Comparison of ENCODE assay signal across 19 mouse cellular contexts in the genomic region with DNA sequence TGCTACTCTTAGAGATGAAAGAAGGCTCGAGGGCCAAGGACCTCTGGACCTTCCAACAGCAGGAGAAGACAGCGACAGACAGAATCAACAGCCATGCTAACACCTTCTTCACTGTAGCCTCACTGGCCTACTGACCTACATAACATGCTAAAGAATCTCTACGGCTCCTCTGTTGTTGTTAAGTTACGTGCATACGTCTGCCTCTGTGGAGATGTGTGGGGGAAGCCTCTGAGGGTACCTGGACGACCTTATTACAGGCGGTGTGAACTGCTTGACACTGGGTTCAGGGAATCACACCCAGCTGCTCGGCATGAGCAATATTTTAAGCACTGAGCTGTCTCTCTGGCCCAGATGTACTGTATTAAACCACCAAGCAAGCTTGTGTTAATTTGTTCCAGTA. TPM values are rescaled to one million over a fixed set of nuclear protein-coding genes. Genes with fewer than 3 reads are reported as not detected.
DNase-seq lines count a peak whose midpoint lies in the region; ATAC-seq lines count a peak whose summit lies in the region.
"Had no signal": no experiment of that assay in that cellular context is flagged by ENCODE, and none has a peak within 500 bp of the region (broad histone marks: within the 10 kb centered on the region; RNA-seq: fewer than 3 reads in every experiment).

No protein-coding gene starts in this region.

- no peak for DNase-seq in heart, embryonic 10.5 days (ENCODE audit: low spot score)
- DNase-seq in heart, adult 9 months (ENCODE audit: low spot score in 2 of 2) = no peak
- no peak for DNase-seq in limb, embryonic 10.5 days (ENCODE audit: low spot score)
- peak; percentile 44 for DNase-seq in thymus, postnatal 0 days (ENCODE audit: low spot score)
- no peak for DNase-seq in thymus, postnatal 10 days (ENCODE audit: low spot score in 2 of 2)
- peak; percentile 54 for DNase-seq in retina, postnatal 1 day
- no peak for DNase-seq in cerebellum, postnatal 14 days
- DNase-seq: adrenal gland, adult 2 months; adrenal gland, postnatal 25 days; gastrocnemius, postnatal 10 days; heart, adult 2 months; heart, postnatal 4 days had no signal

- H3K9ac ChIP-seq in limb, embryonic 15.5 days = no peak overlapping the region
- H3K9ac ChIP-seq: embryonic facial prominence, embryonic 12.5 days; forebrain, embryonic 12.5 days; hindbrain, embryonic 12.5 days had no signal

- no peaks in the 10 kb centered on the region for H3K36me3 ChIP-seq in heart, embryonic 10.5 days
- no peaks in the 10 kb centered on the region for H3K36me3 ChIP-seq in limb, embryonic 15.5 days
- H3K36me3 ChIP-seq in limb, embryonic 10.5 days = no peaks in the 10 kb centered on the region
- H3K36me3 ChIP-seq: embryonic facial prominence, embryonic 12.5 days; forebrain, embryonic 12.5 days; heart, embryonic 13.5 days; hindbrain, embryonic 12.5 days had no signal

- no peaks in the 10 kb centered on the region for H3K9me3 ChIP-seq in heart, embryonic 10.5 days
- no peaks in the 10 kb centered on the region for H3K9me3 ChIP-seq in limb, embryonic 15.5 days
- H3K9me3 ChIP-seq in limb, embryonic 10.5 days (replicated peaks) = no peaks in the 10 kb centered on the region
- H3K9me3 ChIP-seq: embryonic facial prominence, embryonic 12.5 days; forebrain, embryonic 12.5 days; heart, embryonic 13.5 days; hindbrain, embryonic 12.5 days had no signal

- ATAC-seq in limb, embryonic 15.5 days (ENCODE audit: insufficient number of reproducible peaks, low FRiP score, low TSS enrichment, low read depth) = no peak
- ATAC-seq: forebrain, embryonic 16.5 days; hindbrain, embryonic 16.5 days had no signal

- H3K4me1 ChIP-seq in heart, embryonic 10.5 days = peaks cover 57% of the 10 kb centered on the region
- peaks cover 40% of the 10 kb centered on the region for H3K4me1 ChIP-seq in limb, embryonic 15.5 days
- H3K4me1 ChIP-seq in limb, embryonic 10.5 days = peaks cover 50% of the 10 kb centered on the region

- peaks cover 9% of the 10 kb centered on the region; the same call in 1 of the 2 replicates for H3K27me3 ChIP-seq in heart, embryonic 10.5 days (ENCODE audit: insufficient read depth, poor library complexity, severe bottlenecking)
- H3K27me3 ChIP-seq in limb, embryonic 15.5 days = peaks cover 4% of the 10 kb centered on the region; the same call in 1 of the 2 replicates
- peaks cover 18% of the 10 kb centered on the region for H3K27me3 ChIP-seq in limb, embryonic 10.5 days (ENCODE audit: low read depth, poor library complexity, severe bottlenecking)

- H3K27ac ChIP-seq in heart, embryonic 10.5 days = 0 out of 2 replicates have a peak overlapping the region, but pooled peaks have one; percentile 36
- peak overlapping the region; percentile 24; the same call in 1 of the 2 replicates for H3K27ac ChIP-seq in limb, embryonic 15.5 days
- no peak overlapping the region for H3K27ac ChIP-seq in limb, embryonic 10.5 days
- H3K27ac ChIP-seq: embryonic facial prominence, embryonic 12.5 days; forebrain, embryonic 12.5 days; heart, adult 2 months; heart, embryonic 13.5 days; hindbrain, embryonic 12.5 days had no signal

- no peak overlapping the region for H3K4me2 ChIP-seq in limb, embryonic 15.5 days
- H3K4me2 ChIP-seq: embryonic facial prominence, embryonic 12.5 days; forebrain, embryonic 12.5 days; heart, embryonic 13.5 days; hindbrain, embryonic 12.5 days had no signal

- 75% methylated on average over 8 of the region's 8 CpGs for WGBS in heart, embryonic 10.5 days
- 54% methylated on average over 8 of the region's 8 CpGs for WGBS in limb, embryonic 15.5 days
- WGBS in limb, embryonic 10.5 days = 64% methylated on average over 8 of the region's 8 CpGs

- no peak overlapping the region for H3K4me3 ChIP-seq in heart, embryonic 10.5 days
- H3K4me3 ChIP-seq in limb, embryonic 15.5 days = no peak overlapping the region
- no peak overlapping the region for H3K4me3 ChIP-seq in limb, embryonic 10.5 days
- H3K4me3 ChIP-seq: embryonic facial prominence, embryonic 12.5 days; forebrain, embryonic 12.5 days; heart, adult 2 months; heart, embryonic 13.5 days; hindbrain, embryonic 12.5 days had no signal

RNA-seq across cellular contexts. Expression of a gene that starts 2.9 kb away (rescaled TPM):
- polyA plus RNA-seq in heart, embryonic 10.5 days (2016; fragmentation: Nextera tagmentation; extraction: Ambion mirVana) = 5.9 and 7.4 TPM in 2 replicates
- polyA plus RNA-seq in limb, embryonic 15.5 days (2015; fragmentation: Nextera tagmentation; extraction: Ambion mirVana) = 9.2 and 12.6 TPM in 2 replicates
- polyA plus RNA-seq in limb, embryonic 10.5 days (2016; fragmentation: Nextera tagmentation; extraction: Ambion mirVana) = 1.3 and 1.7 TPM in 2 replicates
- 5.2 and 6.7 TPM in 2 replicates for polyA plus RNA-seq in thymus, postnatal 0 days (2015; fragmentation: Nextera tagmentation; extraction: Ambion mirVana)

RNA-seq across cellular contexts. Expression of a gene that starts 14.7 kb away (rescaled TPM):
- polyA plus RNA-seq in heart, embryonic 10.5 days (2016; fragmentation: Nextera tagmentation; extraction: Ambion mirVana) = 134 and 150 TPM in 2 replicates
- 117 and 125 TPM in 2 replicates for polyA plus RNA-seq in limb, embryonic 15.5 days (2015; fragmentation: Nextera tagmentation; extraction: Ambion mirVana)
- polyA plus RNA-seq in limb, embryonic 10.5 days (2016; fragmentation: Nextera tagmentation; extraction: Ambion mirVana) = 223 and 240 TPM in 2 replicates
- 104 and 116 TPM in 2 replicates for polyA plus RNA-seq in thymus, postnatal 0 days (2015; fragmentation: Nextera tagmentation; extraction: Ambion mirVana)

RNA-seq across cellular contexts. Expression of a gene that starts 33.6 kb away (rescaled TPM):
- polyA plus RNA-seq in heart, embryonic 10.5 days (2016; fragmentation: Nextera tagmentation; extraction: Ambion mirVana) = 2.4 and 2.9 TPM in 2 replicates
- 3.1 TPM in 2 replicates for polyA plus RNA-seq in limb, embryonic 15.5 days (2015; fragmentation: Nextera tagmentation; extraction: Ambion mirVana)
- polyA plus RNA-seq in limb, embryonic 10.5 days (2016; fragmentation: Nextera tagmentation; extraction: Ambion mirVana) = 5.2 and 5.9 TPM in 2 replicates
- polyA plus RNA-seq in thymus, postnatal 0 days (2015; fragmentation: Nextera tagmentation; extraction: Ambion mirVana) = 3.3 and 4.1 TPM in 2 replicates

RNA-seq across cellular contexts. Expression of a gene that starts 36.5 kb away (rescaled TPM):
- 70.0 and 80.7 TPM in 2 replicates for polyA plus RNA-seq in heart, embryonic 10.5 days (2016; fragmentation: Nextera tagmentation; extraction: Ambion mirVana)
- polyA plus RNA-seq in limb, embryonic 15.5 days (2015; fragmentation: Nextera tagmentation; extraction: Ambion mirVana) = 56.9 and 61.0 TPM in 2 replicates
- 125 and 130 TPM in 2 replicates for polyA plus RNA-seq in limb, embryonic 10.5 days (2016; fragmentation: Nextera tagmentation; extraction: Ambion mirVana)
- polyA plus RNA-seq in thymus, postnatal 0 days (2015; fragmentation: Nextera tagmentation; extraction: Ambion mirVana) = 61.4 and 71.4 TPM in 2 replicates

RNA-seq across cellular contexts. Expression of a gene that starts 49.9 kb away (rescaled TPM):
- polyA plus RNA-seq in heart, embryonic 10.5 days (2016; fragmentation: Nextera tagmentation; extraction: Ambion mirVana) = 2.1 and 2.5 TPM in 2 replicates
- 3.4 and 5.2 TPM in 2 replicates for polyA plus RNA-seq in limb, embryonic 15.5 days (2015; fragmentation: Nextera tagmentation; extraction: Ambion mirVana)
- 1.8 TPM in 2 replicates for polyA plus RNA-seq in limb, embryonic 10.5 days (2016; fragmentation: Nextera tagmentation; extraction: Ambion mirVana)
- 11.4 and 14.6 TPM in 2 replicates for polyA plus RNA-seq in thymus, postnatal 0 days (2015; fragmentation: Nextera tagmentation; extraction: Ambion mirVana)

Comparison
In these comparisons a context has a peak if more than half of its experiments do, and no peak if none do; other contexts are left out.
1. DNase-seq: peak in thymus, postnatal 0 days (single experiment) and retina, postnatal 1 day (single experiment); none in heart, embryonic 10.5 days (single experiment), heart, adult 9 months (0 of 2), limb, embryonic 10.5 days (single experiment), thymus, postnatal 10 days (0 of 2) and cerebellum, postnatal 14 days (0 of 2).